Mouse (Mus musculus) testis, adult 10 weeks (tissue): Measurements from ENCODE around the gene Mrgpre. TPM values are rescaled to one million over a fixed set of nuclear protein-coding genes. Genes with fewer than 3 reads are reported as not detected.

Experiments used
- polyA plus RNA-seq: library from polyadenylated mRNA; stranded (reverse); fragments of 350-450 nt; fragmentation: Illumina TruSeq; extraction: RNeasy Lipid Tissue Mini Kit (QIAGEN cat#74804); gene quantifications from one replicate; pipeline ENCODE4 v1.2.3, GENCODE M21; 2014; ENCODE audit warnings: low read depth, low replicate concordance

The Mrgpre gene
- not detected for polyA plus RNA-seq

DNA sequence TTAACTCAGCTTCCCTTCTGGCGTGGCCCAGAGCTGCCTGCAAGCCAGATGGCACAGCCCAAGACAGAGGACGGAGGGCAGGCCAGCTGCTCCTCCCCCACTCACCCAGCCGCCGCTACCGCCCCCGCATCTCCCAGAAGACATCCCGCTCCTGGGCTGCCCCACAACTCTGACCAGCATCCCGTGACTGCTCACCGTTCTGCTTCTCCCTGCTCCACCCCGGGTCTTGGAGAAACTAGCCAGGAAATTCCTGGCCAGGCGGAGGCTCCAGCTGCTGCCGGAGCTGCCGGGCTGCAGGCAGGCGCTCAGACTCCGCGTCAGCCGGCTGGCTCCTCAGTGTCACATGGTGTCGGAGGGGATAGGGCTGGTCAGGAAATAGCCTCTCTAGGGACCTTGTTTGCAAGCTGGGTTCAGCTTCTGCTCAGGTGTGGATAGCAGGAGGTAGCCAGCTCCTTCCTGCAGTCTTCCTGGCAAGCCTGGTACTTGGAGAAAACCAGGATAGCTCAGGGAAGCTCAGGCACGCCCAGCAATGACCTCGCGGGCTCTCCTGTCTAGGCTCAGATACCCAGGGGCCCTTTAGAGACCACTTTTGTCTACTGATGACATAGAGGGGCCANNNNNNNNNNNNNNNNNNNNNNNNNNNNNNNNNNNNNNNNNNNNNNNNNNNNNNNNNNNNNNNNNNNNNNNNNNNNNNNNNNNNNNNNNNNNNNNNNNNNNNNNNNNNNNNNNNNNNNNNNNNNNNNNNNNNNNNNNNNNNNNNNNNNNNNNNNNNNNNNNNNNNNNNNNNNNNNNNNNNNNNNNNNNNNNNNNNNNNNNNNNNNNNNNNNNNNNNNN lies at the start of gene Mrgpre:
Gene Mrgpre, minus strand, starts transcription at position 505 of the 834 bp plus-strand sequence.

DNA sequence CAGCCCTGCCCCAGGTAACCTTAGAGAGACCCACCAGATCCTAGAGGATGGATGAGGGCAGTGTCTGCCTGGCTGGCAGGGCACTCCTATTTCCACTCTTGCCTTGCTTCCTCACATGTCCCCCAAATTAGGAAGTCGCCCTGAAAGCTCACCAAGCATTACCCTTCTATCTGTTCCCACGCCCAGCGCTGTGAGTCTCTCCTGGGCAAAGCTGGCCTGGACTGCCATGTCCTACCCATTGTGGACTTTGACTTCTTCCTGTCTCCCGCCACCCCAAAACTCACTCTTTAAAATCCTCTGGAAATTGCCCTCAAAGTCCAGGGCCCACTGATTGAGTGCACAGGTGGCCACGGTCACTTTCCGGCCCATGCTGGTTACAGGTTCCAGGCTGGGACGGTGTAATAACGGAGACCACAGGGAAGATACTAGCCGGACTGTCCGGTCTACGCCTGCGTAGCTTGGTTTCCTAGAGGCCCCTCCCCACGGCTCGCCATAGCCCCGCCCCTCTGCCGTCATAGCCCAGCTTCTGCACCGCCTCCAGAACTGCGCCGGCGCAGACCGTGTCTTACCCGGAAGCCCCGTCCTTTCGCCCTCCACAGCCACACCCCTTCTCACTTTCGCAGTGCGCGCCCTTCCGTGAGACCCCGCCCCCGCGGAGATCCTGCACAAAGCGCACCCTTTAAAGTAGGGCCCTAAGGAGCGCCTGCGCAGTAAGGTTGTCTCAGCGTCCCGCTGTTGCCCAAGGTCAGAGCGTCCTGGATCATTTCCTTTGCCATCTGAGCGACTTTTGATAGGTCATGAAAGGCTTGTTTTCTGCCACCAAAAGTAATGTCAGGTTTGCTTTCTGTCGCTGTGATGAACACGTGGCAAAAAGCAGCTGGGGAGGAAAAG lies 38.3 kb upstream of the Mrgpre start, which contains the start of the genes Nadsyn1 and Dhcr7:
Gene Nadsyn1, minus strand, starts transcription at position 475 of the 891 bp plus-strand sequence.
Gene Dhcr7, plus strand, starts transcription at position 771 of the 891 bp plus-strand sequence.

DNA sequence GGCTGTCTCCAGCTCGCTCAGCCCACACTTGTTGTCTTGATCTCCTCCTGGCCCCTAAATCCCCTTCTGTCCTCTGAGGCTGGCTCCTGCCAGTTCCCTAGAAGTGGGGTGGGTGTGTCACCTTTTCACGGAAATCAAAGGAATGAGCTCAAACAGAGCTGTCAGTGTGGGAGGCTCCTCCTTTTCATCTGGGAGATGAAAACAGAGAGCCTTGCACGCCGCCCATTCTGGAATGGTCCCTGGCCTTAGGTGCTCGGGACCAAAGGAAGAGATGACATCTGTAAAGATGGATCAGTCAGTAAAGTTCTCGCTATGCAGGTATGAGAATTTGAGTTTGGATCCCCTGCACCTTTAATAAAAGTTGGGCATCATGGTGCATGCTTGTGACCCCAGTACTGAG lies 17.4 kb downstream of the Mrgpre start, which contains the start of gene Mrgprg:
Gene Mrgprg, minus strand, starts transcription at position 101 of the 400 bp plus-strand sequence.

DNA sequence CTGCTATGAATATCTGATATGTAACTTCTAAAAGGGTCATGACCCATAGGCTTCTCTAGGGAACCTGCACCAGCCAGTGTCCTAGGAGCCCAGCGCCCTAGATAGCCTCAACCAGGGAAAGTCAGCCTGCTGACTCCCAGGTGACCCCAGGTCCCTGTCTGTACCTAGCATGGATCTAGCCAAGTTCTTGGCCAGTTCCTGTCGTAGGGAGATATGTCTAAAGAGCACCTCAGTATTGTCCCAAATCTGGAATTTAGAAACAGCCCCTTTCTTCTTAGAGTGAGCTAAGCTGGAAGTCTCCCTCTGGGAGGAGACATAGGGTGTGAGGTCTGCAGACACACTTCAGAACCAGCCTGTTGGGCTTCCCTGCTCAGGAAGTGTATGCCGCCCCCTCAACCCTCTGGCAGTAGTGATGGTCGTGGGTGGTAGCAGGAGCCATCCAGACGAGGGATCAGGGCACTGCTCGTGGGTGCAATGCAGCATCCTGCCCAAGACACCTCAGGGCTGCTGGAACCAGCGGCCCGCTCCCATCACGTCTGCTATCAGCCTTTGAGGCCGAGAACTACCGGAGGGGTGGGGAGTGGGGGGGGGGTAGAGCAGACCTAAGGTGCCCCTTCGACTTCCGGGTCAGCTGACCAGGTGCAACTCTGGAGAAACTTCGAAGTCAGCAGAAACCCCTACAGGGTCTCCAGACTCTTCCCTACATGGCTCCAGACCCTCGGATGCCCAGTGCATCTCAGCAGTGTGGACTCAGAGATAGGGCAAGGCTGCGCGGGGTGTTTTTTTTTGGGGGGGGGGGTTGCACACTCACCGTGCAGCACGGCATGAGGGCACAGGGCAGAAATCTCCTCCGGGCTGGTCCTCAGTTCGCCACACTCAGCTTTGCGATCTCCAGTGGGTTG lies 27.9 kb downstream of the Mrgpre start, which contains the start of gene Osbpl5:
Gene Osbpl5, minus strand, starts transcription at position 861 of the 902 bp plus-strand sequence.

Other genes starting within 250 kb of the Mrgpre start
- gene Nap1l4, start 235.4 kb downstream of the Mrgpre start, polyA plus RNA-seq, result 131 TPM
- gene Cars, start 184.4 kb downstream of the Mrgpre start, polyA plus RNA-seq, result 20.1 TPM
- 0.06 TPM for gene Tnfrsf26, start 155.8 kb downstream of the Mrgpre start, polyA plus RNA-seq
- 1.5 TPM for gene Tnfrsf22, start 134.8 kb downstream of the Mrgpre start, polyA plus RNA-seq
- 0.71 TPM for gene Tnfrsf23, start 98.6 kb downstream of the Mrgpre start, polyA plus RNA-seq
- 0.74 TPM for gene Osbpl5, start 27.5 kb downstream of the Mrgpre start, polyA plus RNA-seq
- gene Mrgprg, start 17.5 kb downstream of the Mrgpre start, polyA plus RNA-seq, result not detected
- 8.1 TPM for gene Nadsyn1, start 38.3 kb upstream of the Mrgpre start, polyA plus RNA-seq
- gene Dhcr7, start 38.6 kb upstream of the Mrgpre start, polyA plus RNA-seq, result 3.3 TPM
- 142 TPM for gene Gm498, start 82.3 kb upstream of the Mrgpre start, polyA plus RNA-seq
- 1.5 TPM for gene Shank2, start 217.4 kb upstream of the Mrgpre start, polyA plus RNA-seq